Mouse (Mus musculus): ENCODE measurements around the gene Epm2aip1. TPM values are rescaled to one million over a fixed set of nuclear protein-coding genes. Genes with fewer than 3 reads are reported as not detected.

Epm2aip1 gene
- polyA plus RNA-seq, 1 experiment from 2014 or later = 45.6 TPM

GRCm38 (mm10) chr9:111272996-111273785, 1.5 kb downstream of the Epm2aip1 start:
- Histone ChIP-seq H3K27me3 (ENCODE audit: control insufficient read depth, insufficient read depth, low read length) (no peaks in the 10 kb centered on the region), H3K4me2 (ENCODE audit: low read depth, low read length, severe bottlenecking) (peak overlapping the region; percentile 80), H3K4me3 (ENCODE audit: low read depth, low read length) (peak overlapping the region; percentile 83), H3K9me3 (ENCODE audit: control insufficient read depth, low read length) (no peaks in the 10 kb centered on the region), H3K4me1 (replicated peaks; ENCODE audit: control insufficient read depth, insufficient read depth, low read length) (peaks cover 10% of the 10 kb centered on the region; the same call in 1 of the 2 replicates), H3K36me3 (ENCODE audit: control insufficient read depth, insufficient read depth, low read length) (no peaks in the 10 kb centered on the region; the same call in 1 of the 2 replicates), H3K27ac (ENCODE audit: low read depth, low read length) (no peak overlapping the region), H3K9ac (ENCODE audit: low read length) (peak overlapping the region; percentile 75)
- no peak for ATAC-seq (replicated peaks; ENCODE audit: low FRiP score)
- 81% methylated on average over 15 of the region's 15 CpGs for WGBS
- no peak for DNase-seq (ENCODE audit: low spot score)

- Histone ChIP-seq H3K4me1 (replicated peaks; ENCODE audit: control insufficient read depth, insufficient read depth, low read length) (peaks cover 10% of the 10 kb centered on the region; the same call in 1 of the 2 replicates), H3K27me3 (ENCODE audit: control insufficient read depth, insufficient read depth, low read length) (no peaks in the 10 kb centered on the region), H3K27ac (ENCODE audit: low read depth, low read length) (no peak overlapping the region), H3K9me3 (ENCODE audit: control insufficient read depth, low read length) (no peaks in the 10 kb centered on the region), H3K4me2 (ENCODE audit: low read depth, low read length, severe bottlenecking) (no peak overlapping the region), H3K4me3 (ENCODE audit: low read depth, low read length) (no peak overlapping the region), H3K9ac (ENCODE audit: low read length) (no peak overlapping the region), H3K36me3 (ENCODE audit: control insufficient read depth, insufficient read depth, low read length) (no peaks in the 10 kb centered on the region; the same call in 1 of the 2 replicates)
- ATAC-seq (replicated peaks; ENCODE audit: low FRiP score) = no peak
- WGBS = 91% methylated on average over 1 of the region's 1 CpGs
- DNase-seq (ENCODE audit: low spot score) = no peak
Measured at GRCm38 (mm10) chr9:111273958-111274357, 2.2 kb downstream of the Epm2aip1 start.

GRCm38 (mm10) chr9:111275156-111275555, 3.4 kb downstream of the Epm2aip1 start:
- Histone ChIP-seq H3K36me3 (ENCODE audit: control insufficient read depth, insufficient read depth, low read length) (no peaks in the 10 kb centered on the region; the same call in 1 of the 2 replicates), H3K4me1 (replicated peaks; ENCODE audit: control insufficient read depth, insufficient read depth, low read length) (peaks cover 10% of the 10 kb centered on the region; the same call in 1 of the 2 replicates)

GRCm38 (mm10) chr9:111285061-111285460, 13.3 kb downstream of the Epm2aip1 start:
- ATAC-seq (replicated peaks; ENCODE audit: low FRiP score) (no peak), DNase-seq (ENCODE audit: low spot score) (no peak)
- H3K4me1 ChIP-seq (replicated peaks; ENCODE audit: control insufficient read depth, insufficient read depth, low read length) = no peaks in the 10 kb centered on the region
- WGBS = 33% methylated on average over 3 of the region's 3 CpGs
- no peaks in the 10 kb centered on the region for H3K27me3 ChIP-seq (ENCODE audit: control insufficient read depth, insufficient read depth, low read length)
- no peaks in the 10 kb centered on the region for H3K36me3 ChIP-seq (ENCODE audit: control insufficient read depth, insufficient read depth, low read length)
- H3K9me3 ChIP-seq (ENCODE audit: control insufficient read depth, low read length) = no peaks in the 10 kb centered on the region
- H3K9ac ChIP-seq (ENCODE audit: low read length) = no peak overlapping the region
- H3K27ac ChIP-seq (ENCODE audit: low read depth, low read length) = no peak overlapping the region
- H3K4me3 ChIP-seq (ENCODE audit: low read depth, low read length) = no peak overlapping the region
- no peak overlapping the region for H3K4me2 ChIP-seq (ENCODE audit: low read depth, low read length, severe bottlenecking)

More at GRCm38 (mm10) chr9:111275156-111275555, 3.4 kb downstream of the Epm2aip1 start:
- no peak overlapping the region for H3K27ac ChIP-seq (ENCODE audit: low read depth, low read length)
- no peaks in the 10 kb centered on the region for H3K27me3 ChIP-seq (ENCODE audit: control insufficient read depth, insufficient read depth, low read length)
- ATAC-seq (replicated peaks; ENCODE audit: low FRiP score) (no peak), DNase-seq (ENCODE audit: low spot score) (no peak)
- no peaks in the 10 kb centered on the region for H3K9me3 ChIP-seq (ENCODE audit: control insufficient read depth, low read length)
- peak overlapping the region; percentile 33; the same call in 1 of the 2 replicates for H3K4me2 ChIP-seq (ENCODE audit: low read depth, low read length, severe bottlenecking)
- no peak overlapping the region for H3K9ac ChIP-seq (ENCODE audit: low read length)
- H3K4me3 ChIP-seq (ENCODE audit: low read depth, low read length) = 0 out of 2 replicates have a peak overlapping the region, but pooled peaks have one; percentile 9
- WGBS = 73% methylated on average over 1 of the region's 1 CpGs

- ATAC-seq (replicated peaks; ENCODE audit: low FRiP score) = peak; percentile 40; the same call in 1 of the 2 replicates
- Histone ChIP-seq H3K4me2 (ENCODE audit: low read depth, low read length, severe bottlenecking) (no peak overlapping the region), H3K4me3 (ENCODE audit: low read depth, low read length) (no peak overlapping the region), H3K36me3 (ENCODE audit: control insufficient read depth, insufficient read depth, low read length) (no peaks in the 10 kb centered on the region), H3K9ac (ENCODE audit: low read length) (no peak overlapping the region), H3K4me1 (replicated peaks; ENCODE audit: control insufficient read depth, insufficient read depth, low read length) (no peaks in the 10 kb centered on the region), H3K9me3 (ENCODE audit: control insufficient read depth, low read length) (no peaks in the 10 kb centered on the region), H3K27me3 (ENCODE audit: control insufficient read depth, insufficient read depth, low read length) (no peaks in the 10 kb centered on the region), H3K27ac (ENCODE audit: low read depth, low read length) (no peak overlapping the region)
- peak; percentile 57 for DNase-seq (ENCODE audit: low spot score)
- WGBS = 18% methylated on average over 5 of the region's 5 CpGs
Measured at GRCm38 (mm10) chr9:111285676-111286075, 13.9 kb downstream of the Epm2aip1 start.

- no peaks in the 10 kb centered on the region for H3K4me1 ChIP-seq (replicated peaks; ENCODE audit: control insufficient read depth, insufficient read depth, low read length)
- no peak overlapping the region for H3K4me3 ChIP-seq (ENCODE audit: low read depth, low read length)
- no peak overlapping the region for H3K27ac ChIP-seq (ENCODE audit: low read depth, low read length)
- ATAC-seq (replicated peaks; ENCODE audit: low FRiP score) (no peak), DNase-seq (ENCODE audit: low spot score) (no peak)
- H3K9ac ChIP-seq (ENCODE audit: low read length) = no peak overlapping the region
- H3K9me3 ChIP-seq (ENCODE audit: control insufficient read depth, low read length) = no peaks in the 10 kb centered on the region
- H3K36me3 ChIP-seq (ENCODE audit: control insufficient read depth, insufficient read depth, low read length) = no peaks in the 10 kb centered on the region
- H3K27me3 ChIP-seq (ENCODE audit: control insufficient read depth, insufficient read depth, low read length) = no peaks in the 10 kb centered on the region
- H3K4me2 ChIP-seq (ENCODE audit: low read depth, low read length, severe bottlenecking) = no peak overlapping the region
- 77% methylated on average over 2 of the region's 2 CpGs for WGBS
Measured at GRCm38 (mm10) chr9:111286468-111286867, 14.7 kb downstream of the Epm2aip1 start.

- no peaks in the 10 kb centered on the region for H3K9me3 ChIP-seq (ENCODE audit: control insufficient read depth, low read length)
- H3K4me2 ChIP-seq (ENCODE audit: low read depth, low read length, severe bottlenecking) = no peak overlapping the region
- no peak overlapping the region for H3K27ac ChIP-seq (ENCODE audit: low read depth, low read length)
- no peak for ATAC-seq (replicated peaks; ENCODE audit: low FRiP score)
- 90% methylated on average over 4 of the region's 4 CpGs for WGBS
- H3K36me3 ChIP-seq (ENCODE audit: control insufficient read depth, insufficient read depth, low read length) = no peaks in the 10 kb centered on the region
- H3K9ac ChIP-seq (ENCODE audit: low read length) = no peak overlapping the region
- no peak overlapping the region for H3K4me3 ChIP-seq (ENCODE audit: low read depth, low read length)
- no peak for DNase-seq (ENCODE audit: low spot score)
- no peaks in the 10 kb centered on the region for H3K27me3 ChIP-seq (ENCODE audit: control insufficient read depth, insufficient read depth, low read length)
- no peaks in the 10 kb centered on the region for H3K4me1 ChIP-seq (replicated peaks; ENCODE audit: control insufficient read depth, insufficient read depth, low read length)
Measured at GRCm38 (mm10) chr9:111287956-111288355, 16.2 kb downstream of the Epm2aip1 start.

GRCm38 (mm10) chr9:111289294-111289831, 17.6 kb downstream of the Epm2aip1 start:
- Histone ChIP-seq H3K4me2 (ENCODE audit: low read depth, low read length, severe bottlenecking) (no peak overlapping the region; the same call in 1 of the 2 replicates), H3K4me1 (replicated peaks; ENCODE audit: control insufficient read depth, insufficient read depth, low read length) (no peaks in the 10 kb centered on the region), H3K4me3 (ENCODE audit: low read depth, low read length) (no peak overlapping the region), H3K9me3 (ENCODE audit: control insufficient read depth, low read length) (no peaks in the 10 kb centered on the region), H3K9ac (ENCODE audit: low read length) (no peak overlapping the region), H3K27ac (ENCODE audit: low read depth, low read length) (no peak overlapping the region), H3K36me3 (ENCODE audit: control insufficient read depth, insufficient read depth, low read length) (no peaks in the 10 kb centered on the region), H3K27me3 (ENCODE audit: control insufficient read depth, insufficient read depth, low read length) (no peaks in the 10 kb centered on the region)
- no peak for DNase-seq (ENCODE audit: low spot score)
- peak; percentile 25 for ATAC-seq (replicated peaks; ENCODE audit: low FRiP score)
- WGBS = 56% methylated on average over 9 of the region's 9 CpGs

Measured in forebrain, embryonic 11.5 days (tissue).